Mouse (Mus musculus) lung, postnatal 36 days (tissue): Measurements from ENCODE around the gene Mms19.

Experiments
- DNase-seq: peaks from one replicate; pipeline ENCODE4 v3.0.0; 2022; ENCODE audit warnings: mixed read lengths

Gene Mms19

GRCm38 (mm10) chr19:41980819-41981594 lies at the start of gene Mms19:
Mms19 (minus strand) TSS chr19:41981157.
- DNase-seq, result peak; percentile 100

DNA sequence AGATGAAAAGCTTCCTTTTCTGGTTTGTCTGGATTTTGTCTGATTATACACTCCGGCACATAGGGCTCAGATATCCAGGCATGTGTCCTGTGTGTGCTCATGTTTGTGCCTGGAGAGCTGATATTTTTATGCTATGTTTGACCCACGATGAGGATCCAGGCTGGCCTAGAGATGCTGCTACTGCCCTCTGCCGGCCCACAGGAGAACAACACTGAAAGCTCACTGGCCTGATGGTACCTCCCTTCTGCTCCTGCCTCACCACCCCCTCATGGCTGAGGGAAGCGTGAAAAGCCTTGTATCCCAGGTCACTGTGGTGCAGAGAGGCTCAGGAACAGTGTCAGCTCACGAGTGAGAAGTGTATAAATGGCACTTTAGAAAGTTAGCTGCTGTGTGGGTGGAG lies 45.2 kb upstream of the Mms19 start:
- peak; percentile 93 for DNase-seq

GRCm38 (mm10) chr19:42022542-42022848 lies 41.5 kb upstream of the Mms19 start:
- DNase-seq, result no peak

- DNase-seq, result no peak
Observed at GRCm38 (mm10) chr19:42021681-42022541, 41.0 kb upstream of the Mms19 start.

- DNase-seq, result no peak
Observed at GRCm38 (mm10) chr19:42019011-42019522, 38.1 kb upstream of the Mms19 start.

DNA sequence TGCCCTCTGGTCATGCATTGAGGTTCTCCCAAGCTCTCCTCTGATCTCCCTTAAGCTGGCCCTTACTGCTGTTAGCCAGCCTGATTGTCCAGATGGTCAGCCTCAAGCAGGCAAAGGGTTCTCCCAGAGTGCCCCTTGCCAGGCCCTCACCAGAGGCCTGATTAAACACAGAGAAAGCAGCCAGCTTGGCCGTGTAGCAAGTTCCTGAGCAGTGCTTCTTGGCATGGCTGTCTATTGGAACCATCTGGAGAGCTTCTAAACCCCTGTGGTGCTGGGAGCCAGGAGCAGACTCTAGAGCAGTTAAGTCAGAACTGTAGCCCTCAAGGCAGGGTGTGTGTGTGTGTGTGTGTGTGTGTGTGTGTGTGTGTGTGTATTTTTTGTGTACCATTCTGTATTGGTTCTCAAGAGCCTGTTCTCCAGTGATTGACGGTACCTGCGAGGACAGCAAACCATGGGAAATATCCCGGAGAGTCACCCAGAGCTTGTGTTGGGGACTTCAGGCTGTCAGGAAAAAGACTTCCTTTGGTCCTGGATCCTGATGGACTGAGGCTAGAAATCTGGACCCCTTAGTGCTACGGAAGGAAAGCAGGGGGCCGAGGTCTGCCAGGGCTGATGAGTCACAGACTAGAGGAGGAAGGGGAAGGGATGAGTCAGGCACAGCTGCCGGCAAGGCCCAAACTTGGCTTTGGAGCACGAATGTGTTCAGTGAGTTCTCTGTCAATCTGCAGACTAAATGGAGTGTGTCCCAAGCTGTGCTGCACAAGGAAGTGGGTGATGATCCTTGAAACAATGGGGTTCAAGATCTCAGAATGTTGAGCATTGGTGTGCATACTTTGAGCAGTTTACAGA lies 36.7 kb upstream of the Mms19 start:
- peak; percentile 68 for DNase-seq

GRCm38 (mm10) chr19:42016840-42017239 lies 35.9 kb upstream of the Mms19 start:
- DNase-seq, result no peak

DNA sequence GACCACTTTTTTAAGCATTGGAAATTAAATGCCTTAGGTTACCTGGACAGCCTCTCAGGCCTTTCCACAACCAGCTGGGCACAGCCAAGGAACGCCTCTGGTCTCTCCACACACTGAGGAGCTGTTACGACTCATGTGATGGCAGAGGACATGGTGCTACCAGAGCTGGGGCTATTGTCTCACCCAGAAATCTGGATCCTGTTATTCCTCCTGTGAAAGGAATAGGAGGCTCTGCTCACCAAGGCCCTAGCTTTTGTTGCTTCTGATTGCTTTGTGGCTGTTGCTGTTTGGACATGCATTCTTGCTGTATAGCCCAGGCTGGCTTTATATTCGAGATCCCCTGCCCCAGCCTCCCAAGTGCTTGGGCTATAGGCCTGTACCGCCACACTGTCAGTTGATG lies 35.3 kb upstream of the Mms19 start:
- DNase-seq, result no peak

- DNase-seq, result no peak
Observed at GRCm38 (mm10) chr19:42015001-42015400, 34.0 kb upstream of the Mms19 start.

GRCm38 (mm10) chr19:42014231-42014825 lies 33.4 kb upstream of the Mms19 start:
- no peak for DNase-seq

DNA sequence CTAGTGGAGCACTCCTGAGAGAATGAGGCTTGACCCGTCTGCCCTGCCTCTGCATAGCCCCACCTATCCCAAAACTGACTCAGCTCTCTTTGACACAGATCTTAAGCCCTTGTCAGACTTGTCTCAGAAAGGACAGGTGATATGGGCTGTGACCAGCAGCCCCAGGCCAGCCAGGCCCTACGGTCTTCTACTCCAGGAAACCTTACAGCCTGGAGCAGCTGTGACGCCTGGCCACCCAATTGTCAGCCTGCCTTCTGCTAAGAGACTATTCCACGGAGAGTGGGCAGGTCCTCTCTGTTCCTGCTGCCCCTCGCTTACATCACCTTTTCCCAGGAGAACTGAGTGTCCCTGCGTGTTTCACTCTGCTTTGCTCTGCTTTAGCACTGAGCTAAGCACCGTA lies 30.2 kb upstream of the Mms19 start:
- no peak for DNase-seq

GRCm38 (mm10) chr19:42010436-42010835 lies 29.5 kb upstream of the Mms19 start:
- DNase-seq, result no peak

DNA sequence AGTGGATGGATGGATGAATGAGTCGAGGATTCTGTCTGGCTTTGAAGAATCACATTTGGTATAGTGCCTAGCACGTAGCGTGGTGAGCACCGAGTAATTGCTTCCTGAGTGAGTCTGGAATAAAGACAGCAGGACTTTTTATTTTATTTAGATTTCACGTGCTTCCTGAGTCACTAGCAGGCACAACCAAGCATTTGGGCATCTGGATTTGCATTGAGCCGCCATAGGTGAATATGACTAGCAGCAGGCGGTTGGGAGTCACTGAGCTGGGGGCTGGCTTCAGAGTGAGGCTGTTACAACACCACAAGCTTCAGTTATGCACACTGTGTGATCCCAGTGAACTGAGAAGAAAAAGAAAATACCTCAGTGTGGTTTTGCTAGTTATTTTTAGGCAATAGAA lies 28.1 kb upstream of the Mms19 start:
- no peak for DNase-seq

DNA sequence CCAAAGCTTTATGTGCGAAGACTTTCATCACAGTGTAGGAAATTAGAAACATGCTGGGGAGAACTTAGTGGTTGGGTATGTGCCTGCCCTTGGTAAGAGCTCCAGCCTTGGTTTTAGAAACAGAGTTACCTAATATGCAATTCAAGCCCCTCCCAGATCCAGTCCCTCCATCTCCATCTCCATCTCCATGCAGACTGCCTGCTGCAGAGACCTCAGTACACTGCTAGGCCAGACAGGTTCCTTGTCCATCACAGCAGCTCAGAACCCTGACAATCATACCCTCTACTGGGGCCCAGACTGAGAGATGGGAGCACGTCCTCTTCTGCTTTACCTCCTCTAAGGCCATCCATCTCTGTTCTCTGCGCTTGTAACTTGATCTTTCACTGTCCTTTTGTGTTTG lies 27.6 kb upstream of the Mms19 start:
- no peak for DNase-seq

DNA sequence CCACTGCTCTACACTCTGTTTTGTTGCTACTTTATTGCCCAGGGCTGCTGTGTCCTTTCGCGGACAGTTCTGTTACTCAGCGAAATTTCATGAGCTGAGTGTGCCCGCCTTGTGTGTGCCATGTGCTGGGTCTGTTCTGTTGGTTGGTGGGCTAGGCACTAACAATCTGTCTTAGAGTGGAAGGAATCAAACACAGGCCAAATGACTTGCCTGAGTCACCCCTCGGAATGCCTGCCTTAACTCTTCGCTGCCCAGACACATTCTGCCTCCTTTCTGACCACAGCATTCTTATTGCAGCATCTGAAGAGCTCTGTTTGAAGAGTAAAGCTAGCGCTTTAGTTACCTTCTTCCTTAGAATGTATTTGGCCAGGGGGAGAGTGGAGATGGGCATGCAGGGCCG lies 25.6 kb upstream of the Mms19 start:
- no peak for DNase-seq

- DNase-seq, result peak; percentile 64
Observed at GRCm38 (mm10) chr19:42005616-42006015, 24.7 kb upstream of the Mms19 start.

GRCm38 (mm10) chr19:42004258-42004657 lies 23.3 kb upstream of the Mms19 start:
- no peak for DNase-seq

DNA sequence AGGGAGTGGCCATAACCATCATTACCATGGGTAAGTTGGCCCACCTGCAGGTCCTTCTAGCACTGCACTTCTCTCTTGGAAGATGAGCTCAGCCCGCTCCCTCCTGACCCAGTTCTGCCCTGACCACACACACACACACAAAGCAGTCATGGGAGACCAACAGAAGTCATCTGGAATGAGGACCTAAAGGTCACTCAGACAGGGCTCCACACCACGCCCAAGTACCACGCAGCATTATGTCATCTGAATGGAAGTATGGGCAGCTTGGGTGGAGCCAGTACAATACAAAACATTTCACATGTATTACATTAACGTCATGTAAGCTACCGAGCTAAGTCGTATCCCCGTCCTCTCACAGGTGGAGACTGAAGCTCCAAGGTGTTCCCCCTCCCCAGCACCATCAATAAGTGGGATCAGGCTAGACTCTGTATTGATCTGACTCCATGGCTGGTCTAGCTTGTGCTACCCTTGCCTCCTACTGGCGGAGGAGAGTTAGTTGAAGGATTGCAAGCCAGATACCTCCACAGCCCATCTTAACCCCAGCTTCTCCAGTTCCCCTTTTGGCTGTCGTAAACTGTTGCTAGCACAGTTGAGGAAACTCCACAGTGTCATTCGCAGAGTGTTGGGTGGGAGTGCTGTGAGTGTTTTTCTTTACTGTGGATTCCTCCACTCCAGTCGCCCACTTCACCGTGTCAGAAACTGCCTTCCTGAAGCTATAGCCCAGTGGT lies 20.5 kb upstream of the Mms19 start:
- peak; percentile 70 for DNase-seq

DNA sequence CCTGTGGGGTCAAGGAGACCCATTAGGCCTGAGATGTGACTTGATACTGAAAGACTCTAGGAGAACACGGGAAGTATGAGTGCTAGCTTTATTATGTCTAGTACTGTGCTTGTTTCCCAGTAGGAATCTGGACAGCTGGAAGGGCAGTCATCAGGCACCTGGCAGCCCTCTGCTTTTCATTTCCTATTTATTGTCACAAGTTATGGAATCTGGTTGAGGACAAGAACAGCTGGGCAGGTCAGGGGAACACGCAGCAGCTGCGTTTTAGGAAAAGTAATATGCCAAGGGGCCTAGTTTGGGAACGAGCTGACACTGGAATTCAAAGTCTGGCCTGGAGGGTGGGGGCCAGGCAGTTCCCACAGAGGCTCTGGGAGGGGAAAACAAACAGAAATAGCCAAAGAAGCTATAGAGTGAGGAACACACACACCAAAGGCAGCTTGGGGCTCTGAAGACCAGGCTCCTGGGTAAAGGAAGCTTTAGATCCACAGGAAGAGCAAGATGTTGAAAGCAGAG lies 19.5 kb upstream of the Mms19 start:
- peak; percentile 37 for DNase-seq

GRCm38 (mm10) chr19:41999688-42000283 lies 18.8 kb upstream of the Mms19 start:
- DNase-seq, result peak; percentile 63
